Mouse (Mus musculus): ENCODE data around the gene Ttll11. TPM values are rescaled to one million over a fixed set of nuclear protein-coding genes. Genes with fewer than 3 reads are reported as not detected.

Ttll11 gene
- total RNA-seq, 1 experiment from 2014 or later = 30.4 TPM

DNA sequence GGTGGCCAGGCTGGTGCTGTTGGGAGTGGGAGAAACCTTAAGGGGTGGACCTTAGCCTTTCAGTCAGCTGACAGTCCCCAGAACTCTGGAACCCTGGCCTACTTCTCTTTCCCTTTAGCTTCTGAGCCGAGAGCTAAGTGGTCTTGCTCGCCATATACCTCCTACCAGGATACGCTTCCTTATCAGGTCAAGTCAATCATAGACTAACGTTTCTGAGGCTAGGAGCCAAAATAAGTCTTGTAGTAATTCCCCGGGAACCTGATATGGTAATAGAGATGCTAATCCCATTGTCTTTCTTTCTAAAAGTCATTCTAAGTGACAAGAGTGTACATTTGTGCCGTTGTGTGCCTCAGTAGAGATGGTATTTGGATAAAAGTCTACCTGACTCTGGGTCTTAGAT lies 156.1 kb downstream of the Ttll11 start:
- no peak for DNase-seq

DNA sequence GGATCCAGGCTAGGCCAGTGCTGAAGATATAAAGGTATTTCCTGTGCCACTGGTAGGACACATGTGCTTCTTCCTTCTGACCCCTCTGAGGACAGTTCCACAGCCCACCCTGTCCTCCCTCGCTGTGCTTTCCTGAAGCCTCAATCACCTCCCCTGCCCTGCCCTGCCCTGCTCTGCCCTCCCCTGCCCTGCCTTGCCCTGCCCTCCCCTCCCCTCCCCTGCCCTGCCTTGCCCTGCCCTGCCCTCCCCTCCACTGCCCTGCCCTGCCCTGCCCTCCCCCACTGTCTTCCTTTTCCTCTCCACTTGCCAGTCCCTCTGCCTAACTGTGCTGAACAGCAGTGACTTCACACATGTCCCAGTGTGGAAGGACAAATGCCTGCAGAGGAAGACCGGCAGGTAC lies 160.8 kb downstream of the Ttll11 start:
- no peak for DNase-seq

DNA sequence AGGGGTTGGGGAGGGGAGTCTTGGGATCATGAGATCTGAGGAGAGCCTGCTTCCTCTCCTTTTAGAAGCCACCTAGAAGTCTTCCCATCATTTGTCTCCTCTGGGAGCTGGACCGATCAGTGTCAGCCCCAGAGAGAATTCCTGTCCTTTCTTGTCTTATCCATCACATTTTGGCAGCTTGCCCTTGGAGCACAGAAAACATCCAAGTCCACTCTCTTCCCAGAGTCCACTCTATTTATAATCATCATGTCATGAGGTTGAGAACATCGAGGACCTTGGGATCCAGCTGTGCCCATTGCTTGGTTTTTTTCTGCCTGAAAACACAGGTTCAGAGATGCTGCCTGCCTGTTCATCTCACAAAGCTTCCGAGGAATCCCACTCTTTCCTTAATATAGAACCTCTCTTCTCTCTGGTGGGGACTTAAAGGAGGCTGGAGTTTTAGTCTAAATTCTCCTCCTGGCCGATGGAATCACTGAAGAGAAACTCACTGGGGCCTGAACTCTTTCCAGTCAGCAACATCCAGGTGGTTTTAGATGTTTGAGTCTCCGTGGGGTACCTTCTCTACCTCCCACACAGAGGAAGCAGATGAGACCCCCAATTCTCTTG lies 163.6 kb downstream of the Ttll11 start:
- no peak for DNase-seq

DNA sequence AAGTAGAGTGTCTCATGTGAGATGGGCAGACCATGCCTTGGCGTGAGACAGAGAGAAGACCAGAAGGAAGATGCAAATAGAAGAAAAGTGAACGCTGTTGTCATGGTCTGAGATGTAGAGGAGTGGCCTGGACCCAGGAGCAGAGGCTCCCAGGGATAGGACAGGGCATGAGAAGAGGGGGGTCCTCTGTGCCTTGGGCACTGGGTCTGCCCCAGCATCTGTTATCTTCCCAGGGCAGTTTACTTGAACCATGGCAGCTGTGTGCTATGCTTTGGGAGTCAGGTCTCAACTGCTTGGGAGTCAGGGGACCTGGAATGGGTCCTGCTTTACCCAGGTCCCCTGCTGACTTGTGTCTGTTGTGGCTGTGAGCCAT lies 167.2 kb downstream of the Ttll11 start:
- no peak for DNase-seq

DNA sequence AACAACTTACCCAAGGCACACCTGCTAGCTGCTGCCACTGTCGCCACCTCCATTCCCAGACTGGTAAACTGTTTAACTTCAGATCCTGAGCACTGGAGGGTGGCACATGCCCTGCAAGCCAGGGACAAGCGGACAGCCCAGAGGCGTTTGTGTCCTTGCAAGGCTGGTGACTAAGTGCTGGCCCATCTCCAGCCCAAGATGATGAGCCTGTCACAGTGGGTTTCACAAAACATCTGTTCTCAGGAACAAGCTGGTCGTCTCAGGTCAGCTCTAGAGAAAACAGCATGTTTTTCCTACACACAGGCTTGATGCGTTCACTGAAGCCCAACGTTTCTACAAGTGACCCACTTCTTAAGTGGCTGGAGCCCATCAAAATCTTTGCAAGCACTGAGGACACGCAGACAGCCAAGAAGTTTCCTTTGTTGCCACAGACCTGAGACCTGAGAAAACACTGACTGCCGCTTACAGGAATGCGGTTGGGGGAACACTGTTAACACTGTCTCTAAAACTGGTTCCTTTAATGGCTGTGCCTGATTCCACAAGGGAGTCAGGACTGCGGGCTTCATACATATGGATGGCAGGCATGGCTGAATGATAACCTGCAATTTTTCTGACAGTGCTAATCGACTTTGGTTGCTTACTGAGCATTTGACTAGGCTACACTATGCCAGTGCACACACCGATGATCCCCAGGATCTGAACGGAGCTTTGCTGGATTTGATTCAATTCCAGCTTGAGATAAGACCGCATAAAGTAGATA lies 167.7 kb downstream of the Ttll11 start:
- DNase-seq = peak; percentile 84

DNA sequence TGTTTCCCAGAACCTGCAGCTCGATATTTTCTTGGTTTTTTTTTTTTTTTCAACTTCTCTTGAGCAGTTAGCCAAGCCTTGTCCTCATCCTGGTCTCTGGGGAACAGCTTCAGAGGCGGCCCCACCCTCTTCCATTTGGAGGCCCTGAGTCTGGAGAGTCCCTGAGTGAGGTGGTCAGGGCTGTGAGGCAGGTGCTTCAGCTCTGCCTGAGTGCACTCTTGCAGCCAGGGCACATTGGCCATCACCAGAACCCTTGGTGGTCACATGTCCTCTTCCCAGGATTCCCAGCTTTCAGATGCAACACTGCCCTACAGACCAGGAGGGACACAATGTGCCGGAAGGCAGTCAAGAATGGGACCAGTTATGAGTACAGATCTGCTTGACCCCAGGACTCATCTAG lies 169.7 kb downstream of the Ttll11 start:
- no peak for DNase-seq

DNA sequence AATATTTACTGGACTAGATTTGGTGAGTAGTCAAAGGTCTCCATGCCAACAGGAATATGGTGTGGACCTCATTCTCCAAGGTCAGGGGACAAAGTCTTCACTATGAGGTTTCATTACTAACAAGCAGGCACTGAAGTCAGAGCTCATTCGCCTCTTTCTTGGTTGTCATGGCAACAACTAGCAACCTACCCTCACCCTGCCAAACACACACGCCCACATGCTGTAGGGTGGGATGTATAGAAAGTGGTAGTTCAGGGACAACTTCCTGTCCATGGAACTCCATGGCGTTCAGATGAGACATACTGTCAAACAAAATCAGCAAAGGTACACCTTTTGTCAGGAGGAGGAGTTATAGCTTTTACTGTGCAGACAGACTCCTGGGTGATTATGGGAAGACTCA lies 170.6 kb downstream of the Ttll11 start:
- no peak for DNase-seq

DNA sequence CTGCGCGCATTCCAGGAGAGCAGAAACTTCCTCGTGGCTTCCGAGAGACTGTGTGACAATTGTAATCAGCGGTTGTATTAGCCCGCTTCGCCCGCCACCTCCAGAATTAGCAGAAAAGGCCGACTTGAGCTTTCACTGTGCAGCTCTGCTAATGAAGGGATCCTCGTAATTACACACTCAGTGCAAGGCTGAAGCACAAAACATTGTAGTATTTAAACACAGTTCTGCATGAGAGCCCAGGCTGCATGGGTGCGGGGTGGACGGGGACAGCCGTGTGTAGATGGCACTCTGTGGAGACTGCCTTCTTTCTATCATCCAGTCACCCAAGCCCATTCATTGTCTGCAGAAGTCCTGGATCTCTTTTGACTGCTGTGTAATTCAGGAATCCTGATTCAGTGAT lies 173.8 kb downstream of the Ttll11 start:
- DNase-seq = no peak

DNA sequence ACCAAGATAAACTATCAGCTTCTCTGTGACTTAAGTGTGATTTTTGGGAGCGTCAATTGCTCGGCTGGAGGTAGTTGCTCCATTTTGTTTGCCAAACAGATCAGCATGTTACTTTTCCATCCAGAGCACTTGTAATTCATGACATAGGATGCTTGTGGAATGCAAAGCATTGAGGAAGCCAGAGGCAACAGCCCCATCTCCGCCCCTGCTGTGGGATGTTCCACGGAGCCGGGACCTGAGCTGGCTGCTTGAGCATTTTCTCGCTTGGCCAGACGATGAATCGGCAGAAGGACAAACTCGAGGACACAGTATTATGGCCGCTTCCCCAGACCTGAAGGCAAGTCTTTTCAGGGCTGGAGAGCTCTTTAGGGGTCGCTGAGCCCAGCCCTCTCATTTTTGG lies 176.6 kb downstream of the Ttll11 start:
- no peak for DNase-seq

DNA sequence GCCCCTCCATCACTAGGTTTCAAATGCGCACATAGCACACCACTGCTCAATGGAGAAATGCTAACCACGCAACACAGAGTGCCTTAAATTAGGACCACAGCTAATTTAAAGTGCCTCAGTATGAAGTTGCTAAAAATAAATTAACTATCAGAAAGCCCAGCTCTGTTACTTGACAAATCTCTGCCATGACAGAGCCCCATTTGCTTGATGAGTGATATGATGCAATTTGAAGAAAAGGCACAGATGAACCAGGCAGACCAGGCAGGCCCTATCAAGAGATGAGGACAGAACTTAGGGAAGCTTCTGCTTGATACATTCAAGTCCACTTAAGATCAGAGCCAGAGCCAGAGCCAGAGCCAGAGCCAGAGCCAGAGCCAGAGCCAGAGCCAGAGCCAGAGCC lies 178.0 kb downstream of the Ttll11 start:
- no peak for DNase-seq

DNA sequence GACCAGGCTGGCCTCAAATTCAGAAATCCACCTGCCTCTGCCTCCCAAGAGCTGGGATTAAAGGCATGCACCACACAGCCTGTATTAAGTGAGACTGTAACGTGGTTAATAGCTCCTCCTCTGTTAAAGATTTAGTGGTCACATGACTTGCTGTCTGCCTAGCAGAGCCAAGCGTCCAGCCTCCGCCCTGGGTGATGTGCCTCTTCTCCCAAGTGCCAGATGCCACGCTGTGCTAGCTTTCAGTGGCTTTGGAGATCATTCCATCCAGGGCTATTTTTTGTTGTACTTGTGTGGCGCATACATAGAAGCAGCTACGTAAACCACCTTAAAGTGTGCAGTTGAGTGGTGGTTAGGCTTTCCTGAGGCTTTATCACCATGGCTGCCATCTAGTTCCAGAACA lies 180.6 kb downstream of the Ttll11 start:
- no peak for DNase-seq

DNA sequence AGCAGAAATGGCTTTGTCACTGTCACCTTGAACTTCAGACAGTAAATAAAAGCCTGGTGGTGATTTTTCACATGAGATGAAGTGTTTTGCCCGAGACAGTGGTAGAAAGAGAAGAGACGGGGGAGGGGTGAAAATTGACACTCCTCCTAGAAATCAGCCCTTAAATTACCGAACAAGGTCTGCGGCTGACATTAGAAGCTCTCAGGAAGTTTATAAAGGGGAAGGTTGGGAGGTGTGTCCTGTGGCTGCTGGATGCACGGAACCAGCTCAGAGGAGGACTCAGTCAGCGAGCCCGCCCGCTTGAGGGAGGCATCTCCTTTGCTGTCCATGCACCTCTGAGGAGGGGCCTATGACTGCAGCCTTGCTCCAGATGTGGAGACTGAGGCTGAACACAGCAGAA lies 181.7 kb downstream of the Ttll11 start:
- peak; percentile 36 for DNase-seq

DNA sequence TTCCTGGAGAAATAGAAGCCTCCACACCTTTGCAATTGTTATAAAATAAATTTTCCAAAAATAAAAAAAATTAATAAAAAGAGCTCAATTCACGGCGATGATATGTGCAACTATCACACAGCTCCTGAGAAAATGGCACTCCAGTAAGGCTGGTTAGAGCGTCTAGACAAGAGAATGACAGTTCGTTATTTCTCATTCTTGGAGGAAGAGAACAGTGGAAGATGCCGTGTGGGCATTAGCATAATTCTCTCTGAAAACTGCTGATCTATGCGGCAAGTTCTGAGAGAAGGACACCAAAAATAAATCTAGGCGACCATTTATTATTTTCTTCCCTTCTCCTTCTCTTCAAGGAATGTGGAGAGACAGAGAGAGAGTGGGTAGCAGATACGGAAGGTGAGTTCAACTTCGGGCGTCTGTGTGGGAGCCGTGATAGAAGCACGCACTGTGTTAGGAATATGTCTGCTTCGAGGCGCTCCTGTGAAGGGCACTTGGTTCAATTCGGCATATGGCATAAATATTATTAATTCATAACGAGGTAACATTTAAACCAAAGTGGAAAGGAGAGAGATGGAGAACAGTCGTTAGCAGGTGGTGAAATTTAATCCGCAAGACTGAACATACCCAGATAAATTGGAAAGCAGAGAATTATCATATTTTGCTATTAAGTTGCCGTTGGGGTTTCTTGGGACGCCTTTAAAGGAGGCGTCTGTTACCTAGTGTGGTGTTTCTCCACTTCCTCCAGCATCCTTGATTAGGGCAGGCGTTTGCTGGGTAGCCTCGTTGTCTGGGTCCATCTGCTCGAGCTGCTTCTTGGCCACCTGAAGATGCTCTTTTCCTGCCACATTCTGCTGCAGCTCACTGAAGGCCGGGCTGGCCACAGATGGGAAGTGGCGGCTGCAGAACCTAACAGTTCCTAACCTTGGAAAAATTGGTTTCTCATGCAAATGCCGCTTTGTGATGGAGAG lies 190.1 kb downstream of the Ttll11 start:
- DNase-seq = no peak

DNA sequence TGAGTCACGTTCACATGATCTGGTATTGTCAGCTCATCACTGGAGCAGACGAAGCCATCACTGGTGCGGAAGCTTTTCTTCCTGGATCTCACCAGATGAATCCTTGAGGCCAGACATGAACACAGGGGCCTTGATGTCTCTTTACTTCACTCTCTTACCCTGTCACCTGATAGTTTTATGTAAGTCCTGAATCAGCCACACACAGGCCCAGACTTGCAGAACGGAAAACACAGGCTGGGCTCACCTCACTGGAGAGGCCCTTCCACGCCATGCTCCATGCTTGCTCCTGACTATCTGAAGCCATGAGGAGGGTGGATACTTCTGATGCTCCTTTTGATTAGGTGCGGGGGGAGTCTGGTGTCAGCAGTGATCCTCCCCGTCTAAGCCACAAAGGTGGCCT lies 193.8 kb downstream of the Ttll11 start:
- DNase-seq = no peak

DNA sequence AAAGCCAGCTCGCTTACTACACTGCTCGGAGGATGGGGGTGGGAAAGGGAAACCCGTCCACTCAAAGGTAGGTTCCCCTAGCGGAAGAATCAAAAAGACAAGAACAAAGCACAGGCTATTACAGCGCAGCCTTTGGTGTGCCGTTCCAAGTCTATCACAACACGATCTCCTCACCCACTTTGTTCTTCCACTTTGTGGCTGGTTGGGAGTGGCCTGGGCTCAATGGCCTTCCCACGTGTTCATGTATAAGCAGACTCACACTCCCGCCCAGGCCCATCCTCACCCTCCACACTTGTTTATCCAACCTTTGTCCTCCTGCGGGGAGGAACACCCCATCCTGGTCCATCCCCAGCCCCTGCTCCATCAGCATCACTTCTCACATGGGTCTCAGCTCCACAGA lies 196.3 kb downstream of the Ttll11 start:
- DNase-seq = no peak

DNA sequence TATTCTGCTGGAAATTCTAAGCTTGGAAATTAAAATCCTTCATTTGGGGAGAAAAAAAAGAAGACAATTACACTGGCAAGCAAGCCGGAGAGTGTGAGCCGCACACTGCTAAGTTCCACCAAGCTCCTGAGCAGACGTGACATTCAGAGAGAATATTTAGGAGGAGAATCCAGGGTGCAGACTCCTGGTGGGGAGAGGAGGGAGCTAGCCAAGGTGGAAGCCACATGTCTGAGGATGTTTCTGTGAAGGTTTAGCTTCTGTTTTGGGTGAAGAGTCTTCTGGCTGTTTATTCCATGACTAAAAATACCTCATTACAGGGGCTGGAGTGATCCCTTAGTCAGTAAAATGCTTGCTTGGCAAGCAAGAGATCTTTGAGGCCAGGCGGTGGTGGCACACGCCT lies 200.4 kb downstream of the Ttll11 start:
- no peak for DNase-seq

DNA sequence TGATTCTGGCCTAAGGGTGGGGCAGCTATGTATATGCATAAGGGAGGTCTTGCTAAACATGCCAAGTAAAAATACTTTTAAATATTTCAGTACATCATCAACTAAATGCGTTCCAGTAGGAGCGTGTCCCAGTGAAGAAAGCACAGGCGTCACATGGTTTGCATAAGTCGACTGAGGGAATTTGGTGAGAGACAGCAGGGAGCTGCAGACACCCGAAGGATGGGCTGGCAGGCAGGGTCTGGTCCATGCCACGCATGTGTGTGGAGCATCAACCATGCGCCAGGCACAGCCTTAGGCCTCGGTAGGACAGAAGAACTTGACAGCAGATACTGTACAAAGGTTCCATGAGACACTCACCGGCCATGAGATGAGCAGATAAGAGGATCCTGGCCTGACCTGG lies 202.8 kb downstream of the Ttll11 start:
- no peak for DNase-seq

DNA sequence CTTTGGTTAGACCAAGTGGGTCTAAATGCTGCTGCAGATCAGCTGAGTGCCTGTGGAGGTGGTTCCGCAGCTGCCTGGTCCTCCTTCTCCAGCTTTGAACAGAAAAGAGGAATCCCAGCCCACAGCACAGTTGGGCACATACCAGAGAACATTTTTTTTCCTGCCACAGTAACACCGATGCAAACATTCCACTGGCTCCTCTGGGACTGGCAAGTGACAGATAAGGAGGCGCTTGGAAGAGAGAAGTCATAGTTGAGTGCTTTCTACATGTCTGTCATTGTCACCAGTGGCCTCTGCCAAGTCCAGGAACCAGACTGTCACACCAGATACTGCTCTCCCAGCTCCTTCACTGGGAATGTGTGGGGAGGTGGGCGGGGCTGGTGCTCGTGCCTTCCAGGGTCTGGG lies 204.1 kb downstream of the Ttll11 start:
- no peak for DNase-seq

DNA sequence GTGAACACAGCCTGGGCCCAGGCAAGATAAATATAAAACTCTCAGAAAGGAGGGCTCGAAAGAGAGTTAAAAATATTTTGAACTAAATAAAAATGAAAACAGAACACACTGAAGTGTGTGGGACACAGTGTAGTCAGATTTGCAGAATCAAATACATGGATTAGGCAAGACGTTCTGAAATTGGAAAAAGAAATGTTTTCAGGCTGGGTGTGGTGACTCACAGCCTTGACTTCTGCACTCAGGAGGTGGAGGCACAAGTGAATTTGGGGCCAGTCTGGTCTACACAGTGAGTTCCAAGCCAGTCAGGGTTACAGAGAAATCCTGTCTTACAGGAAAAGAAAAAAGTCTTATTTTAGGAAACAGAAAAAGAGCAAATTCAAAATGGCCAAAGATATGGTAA lies 209.2 kb downstream of the Ttll11 start:
- no peak for DNase-seq

DNA sequence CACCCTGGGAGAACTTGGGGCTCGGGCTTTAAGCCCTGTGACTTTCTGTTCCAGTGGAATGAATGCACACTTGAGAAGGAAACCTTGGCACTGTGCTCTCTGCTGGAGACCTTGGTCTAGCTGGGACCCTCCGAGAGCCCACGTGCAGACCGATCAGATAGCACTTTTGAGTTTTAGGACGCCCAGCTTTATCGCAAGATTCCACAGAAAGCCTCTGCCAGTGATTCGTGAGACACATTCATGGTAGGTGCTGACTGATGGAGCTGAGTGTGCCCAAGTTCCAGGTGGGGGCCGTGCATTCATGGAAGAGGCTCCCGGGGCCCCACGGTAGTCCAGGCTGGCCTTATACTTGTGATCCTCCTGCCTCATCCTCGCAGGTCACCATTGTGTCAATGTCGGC lies 210.3 kb downstream of the Ttll11 start:
- DNase-seq = no peak

DNA sequence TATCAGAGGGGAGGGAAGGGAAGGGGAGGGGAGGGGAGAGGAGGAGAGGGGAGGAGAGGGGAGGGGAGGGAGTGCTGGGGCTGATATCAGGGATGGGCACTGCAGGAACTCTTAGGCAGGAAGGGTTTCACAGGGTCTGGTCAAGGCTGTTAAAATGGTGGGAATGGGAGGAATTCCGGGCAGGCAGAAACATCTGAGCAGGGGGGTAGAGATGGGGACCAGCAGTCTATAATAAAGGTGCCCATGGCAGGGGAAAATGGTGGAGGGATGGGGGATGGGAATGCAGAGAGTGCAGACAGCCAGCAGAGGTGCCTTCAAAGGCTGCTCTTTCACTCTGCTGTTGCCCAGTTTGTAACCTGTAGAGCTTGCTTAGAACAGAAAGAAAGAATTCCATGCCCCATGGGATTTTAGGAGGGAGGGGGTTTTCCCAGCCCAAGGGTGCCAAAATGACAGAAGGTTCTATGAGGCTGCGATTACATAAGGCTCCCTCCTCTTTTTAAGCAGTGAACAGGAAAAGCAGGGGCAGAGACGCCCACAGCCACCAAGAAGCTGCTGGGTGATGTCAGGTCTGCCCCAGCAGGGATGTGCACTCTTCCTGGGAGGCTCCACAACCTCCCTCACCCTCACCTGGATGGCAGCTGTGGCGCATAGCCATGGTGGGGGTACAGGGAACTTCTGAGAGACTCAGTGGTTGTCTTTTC lies 211.0 kb downstream of the Ttll11 start:
- DNase-seq = no peak

DNA sequence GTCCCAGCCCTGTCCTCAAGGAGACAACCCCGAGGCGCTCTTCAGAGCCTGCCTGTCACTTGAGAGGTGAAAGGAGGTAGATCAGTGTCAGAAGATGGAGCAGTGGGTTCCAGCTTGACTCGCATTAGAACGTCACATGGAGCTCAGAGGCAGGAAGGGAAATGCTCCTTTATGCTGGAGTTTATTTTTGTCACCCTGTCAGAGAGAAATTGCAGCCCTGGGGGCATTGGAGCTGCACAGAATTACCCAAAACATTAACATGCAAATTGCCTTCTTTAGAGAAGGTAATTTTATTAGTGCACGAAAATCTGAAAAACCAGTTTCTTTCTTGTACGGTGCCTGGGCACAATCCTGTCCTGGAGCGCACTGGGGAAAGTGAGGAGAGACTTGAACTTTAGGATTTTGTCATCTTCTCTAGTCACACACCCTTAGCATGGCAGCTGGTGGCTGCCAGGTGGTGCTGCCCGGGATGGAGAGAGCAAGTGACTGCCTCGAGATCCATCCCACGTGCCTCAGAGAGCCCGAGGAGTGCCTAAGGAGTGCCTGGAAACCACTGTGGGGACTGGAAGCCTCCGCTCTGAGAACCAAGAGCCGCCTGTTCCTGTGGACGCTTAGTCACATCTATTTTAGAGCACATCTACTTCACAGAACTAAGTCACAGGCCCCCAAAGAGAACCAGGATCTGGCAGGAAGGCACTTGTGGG lies 211.7 kb downstream of the Ttll11 start:
- no peak for DNase-seq
